Mouse (Mus musculus) kidney, postnatal 10 days (tissue): ENCODE data around the gene Tipin.
"Not testable (repeated sequence)": the region's sequence is repeated elsewhere in the genome, so short reads cannot be mapped to it uniquely, and the experiment has no call there.

Source experiments
- DNase-seq: peaks from one replicate; pipeline ENCODE4 v3.0.0; 2021; ENCODE audit warnings: mixed read lengths

The Tipin gene

DNA sequence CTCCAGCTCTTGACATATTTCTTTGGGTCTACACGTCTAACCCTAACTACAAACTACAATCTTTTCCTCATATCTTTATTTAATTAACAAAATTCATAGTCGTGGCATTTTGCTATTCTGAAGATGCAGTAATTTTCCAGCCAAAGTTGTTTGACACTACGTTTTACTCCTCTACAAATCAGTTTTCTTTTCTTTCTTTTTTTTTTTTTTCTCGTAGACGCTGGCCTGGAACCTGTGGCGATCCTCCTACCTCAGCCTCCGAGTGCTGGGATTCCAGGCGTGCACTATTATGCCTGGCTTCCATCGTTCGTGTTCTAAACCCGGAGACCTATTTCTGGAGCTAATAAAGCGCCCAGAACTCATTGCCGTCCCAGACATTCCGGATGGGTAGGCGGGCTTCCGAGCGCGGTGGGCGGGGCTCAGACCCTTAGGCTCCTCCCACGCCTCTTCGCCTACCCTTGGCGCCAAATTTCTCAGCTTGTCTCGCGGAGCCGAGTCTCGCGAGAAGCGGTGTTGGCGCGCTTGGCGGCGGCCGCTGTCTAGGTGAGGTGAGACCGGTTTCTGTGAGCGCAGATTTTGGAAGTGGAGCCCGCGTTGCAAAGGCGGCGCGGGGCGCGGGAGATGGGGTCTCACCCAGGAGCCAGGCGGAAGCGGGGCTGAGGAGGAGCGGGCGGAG lies at the start of gene Tipin:
Gene Tipin (plus strand): TSS at position 477 of the 676 bp plus-strand sequence.
- peak; percentile 98 for DNase-seq

DNA sequence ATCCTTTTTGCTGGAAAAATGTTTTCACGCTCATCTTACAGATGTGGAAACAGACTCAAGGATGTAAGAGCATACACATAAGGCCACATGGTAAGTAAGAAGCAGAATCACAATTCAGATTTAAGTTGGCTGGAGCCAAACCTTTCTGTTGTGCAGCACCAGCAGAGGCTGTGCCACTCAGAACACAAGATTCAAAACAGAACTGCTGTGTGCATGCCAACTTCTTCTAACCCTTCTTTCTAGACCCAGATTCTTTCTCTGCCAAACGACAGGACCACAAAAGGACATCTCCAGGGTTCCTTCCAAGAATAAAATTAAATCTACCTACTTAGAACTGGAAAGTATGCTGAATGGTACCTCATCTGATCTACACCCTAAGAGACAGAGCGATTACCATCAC lies 49.7 kb upstream of the Tipin start:
- DNase-seq, result no peak

- peak; percentile 74 for DNase-seq
Measured at GRCm38 (mm10) chr9:64232257-64232957, 49.0 kb upstream of the Tipin start.

GRCm38 (mm10) chr9:64233656-64234055 lies 47.7 kb upstream of the Tipin start:
- DNase-seq, result peak; percentile 59

- DNase-seq, result peak; percentile 50
Measured at GRCm38 (mm10) chr9:64234768-64235435, 46.5 kb upstream of the Tipin start, which contains the start of gene Uchl4. TSS of gene Uchl4 (plus strand) at chr9:64235201.

GRCm38 (mm10) chr9:64236056-64236455 lies 45.3 kb upstream of the Tipin start:
- no peak for DNase-seq

GRCm38 (mm10) chr9:64240116-64240515 lies 41.3 kb upstream of the Tipin start:
- no peak for DNase-seq

DNA sequence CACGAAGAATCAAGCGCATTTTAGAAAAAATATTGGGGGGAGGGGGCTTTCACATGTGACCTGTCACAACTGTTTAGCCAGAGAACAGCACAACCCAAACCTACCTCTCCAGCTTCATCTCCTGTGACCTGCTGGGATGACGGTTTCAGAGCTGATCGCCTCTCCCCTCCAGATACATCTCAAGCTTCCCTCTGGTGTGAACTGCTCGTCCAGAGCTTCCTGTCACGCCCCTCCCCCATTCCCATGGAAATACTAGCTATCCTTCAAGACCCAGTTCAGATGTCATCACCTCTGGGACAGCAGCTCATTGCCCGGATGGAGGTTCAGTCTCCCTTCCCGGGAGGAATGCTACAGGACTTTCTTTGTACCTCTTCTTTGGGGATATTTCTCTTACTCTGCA lies 40.7 kb upstream of the Tipin start:
- peak; percentile 64 for DNase-seq

- DNase-seq, result no peak
Measured at GRCm38 (mm10) chr9:64242381-64242831, 39.0 kb upstream of the Tipin start.

DNA sequence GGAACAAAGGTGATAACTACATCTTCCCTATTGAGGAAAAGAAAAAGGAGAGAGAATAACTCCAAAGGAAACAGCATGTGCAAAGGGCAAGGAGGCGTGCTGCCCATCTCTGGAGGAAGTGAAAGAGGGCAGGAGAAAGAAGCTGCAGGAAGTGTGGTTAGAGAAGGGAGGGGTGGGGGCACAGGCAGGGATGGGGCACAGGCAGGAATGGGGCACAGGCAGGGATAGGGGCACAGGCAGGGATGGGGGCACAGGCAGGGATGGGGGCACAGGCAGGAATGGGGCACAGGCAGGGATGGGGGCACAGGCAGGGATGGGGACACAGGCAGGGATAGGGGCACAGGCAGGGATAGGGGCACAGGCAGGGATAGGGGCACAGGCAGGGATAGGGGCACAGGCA lies 32.0 kb upstream of the Tipin start:
- no peak for DNase-seq

GRCm38 (mm10) chr9:64250111-64250730 lies 31.2 kb upstream of the Tipin start:
- no peak for DNase-seq

GRCm38 (mm10) chr9:64252591-64253020 lies 28.8 kb upstream of the Tipin start:
- DNase-seq, result peak; percentile 63

DNA sequence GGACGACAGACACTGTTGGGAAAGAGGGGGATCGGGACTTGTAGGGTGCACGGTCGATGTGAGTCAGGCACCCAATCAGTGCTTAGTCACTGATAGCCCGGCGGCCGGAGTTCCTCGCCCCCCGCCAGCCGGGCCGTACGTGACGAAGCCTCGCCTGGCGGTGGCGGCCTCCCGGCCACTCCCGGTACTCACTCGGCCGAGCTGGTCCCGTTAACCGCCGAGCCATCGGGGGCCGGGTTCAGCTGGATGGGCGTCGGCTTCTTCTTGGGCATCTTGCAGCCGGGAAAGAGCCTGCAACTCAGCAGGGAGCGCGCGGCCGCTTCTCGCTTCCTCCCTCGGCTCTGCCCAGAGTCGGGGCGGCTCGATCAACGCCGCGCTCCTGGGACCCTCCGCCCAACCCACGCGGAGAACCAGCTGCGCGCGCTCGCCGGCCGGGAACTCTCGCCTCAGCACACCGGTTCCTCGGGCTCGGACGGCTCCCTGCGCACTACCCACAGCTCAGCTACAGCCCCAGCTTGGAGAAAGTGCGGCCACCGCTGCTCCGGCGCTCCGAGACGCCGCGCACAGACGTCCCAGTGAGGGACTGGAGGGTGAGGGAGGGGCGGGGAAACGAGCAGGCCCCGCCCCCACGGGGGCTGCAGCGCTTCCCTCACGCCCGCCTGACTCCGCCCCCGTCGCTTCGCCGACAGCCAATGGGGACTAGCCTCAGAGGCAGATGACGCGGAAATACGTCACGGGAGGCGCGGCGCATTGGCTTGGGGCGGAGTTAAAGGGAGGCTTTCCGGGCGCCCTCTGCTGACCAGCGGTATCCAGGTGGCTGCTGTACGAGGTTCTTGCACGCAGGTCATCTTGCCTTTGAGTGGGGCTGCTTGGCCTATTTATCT lies 28.1 kb upstream of the Tipin start, which contains the start of gene Map2k1:
Gene Map2k1 (minus strand): TSS at position 611 of the 884 bp plus-strand sequence.
- DNase-seq, result peak; percentile 100

GRCm38 (mm10) chr9:64255422-64255821 lies 26.0 kb upstream of the Tipin start:
- no peak for DNase-seq

- no peak for DNase-seq
Measured at GRCm38 (mm10) chr9:64256204-64256603, 25.2 kb upstream of the Tipin start.

- DNase-seq, result no peak
Measured at GRCm38 (mm10) chr9:64259906-64260305, 21.5 kb upstream of the Tipin start.

DNA sequence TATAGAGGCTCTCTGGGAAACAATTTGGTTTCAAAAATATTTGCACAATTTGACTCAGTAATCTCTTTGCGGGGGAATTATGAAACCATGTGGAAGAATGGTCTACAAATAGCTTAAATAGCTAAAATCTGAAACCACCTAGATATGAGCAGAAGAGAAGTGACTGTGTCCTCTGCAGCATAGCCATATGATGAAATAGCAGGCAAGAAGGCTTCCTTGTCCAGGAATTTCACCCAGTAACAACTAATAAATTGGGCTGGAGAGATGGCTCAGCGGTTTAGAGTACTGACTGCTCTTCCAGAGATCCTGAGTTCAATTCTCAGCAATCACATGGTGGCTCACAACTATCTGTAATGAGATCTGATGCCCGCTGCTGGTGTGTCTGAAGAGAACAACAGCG lies 20.4 kb upstream of the Tipin start:
- DNase-seq, result no peak

- no peak for DNase-seq
Measured at GRCm38 (mm10) chr9:64264813-64265212, 16.6 kb upstream of the Tipin start.

DNA sequence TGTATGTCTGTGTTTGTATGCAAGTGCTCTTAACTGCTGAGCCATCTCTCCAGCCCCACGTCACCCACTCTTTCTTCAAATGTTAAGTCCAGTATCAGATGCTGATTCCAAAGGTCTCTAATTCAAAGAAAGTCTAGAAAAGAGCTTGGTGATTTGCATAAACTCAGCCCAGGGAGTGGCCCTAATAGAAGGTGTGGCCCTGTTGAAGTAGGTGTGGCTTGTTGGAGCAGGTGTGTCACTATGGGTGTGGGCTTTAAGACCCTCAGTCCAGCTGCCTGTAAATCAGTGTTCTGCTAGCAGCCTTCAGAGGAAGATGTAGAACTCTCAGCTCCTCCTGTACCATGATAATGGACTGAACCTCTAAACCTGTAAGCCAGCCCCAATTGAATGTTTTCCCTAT lies 14.2 kb upstream of the Tipin start:
- no peak for DNase-seq

- DNase-seq, result no peak
Measured at GRCm38 (mm10) chr9:64268196-64268595, 13.2 kb upstream of the Tipin start.

- DNase-seq, result not testable (repeated sequence)
Measured at GRCm38 (mm10) chr9:64268836-64269235, 12.5 kb upstream of the Tipin start.

DNA sequence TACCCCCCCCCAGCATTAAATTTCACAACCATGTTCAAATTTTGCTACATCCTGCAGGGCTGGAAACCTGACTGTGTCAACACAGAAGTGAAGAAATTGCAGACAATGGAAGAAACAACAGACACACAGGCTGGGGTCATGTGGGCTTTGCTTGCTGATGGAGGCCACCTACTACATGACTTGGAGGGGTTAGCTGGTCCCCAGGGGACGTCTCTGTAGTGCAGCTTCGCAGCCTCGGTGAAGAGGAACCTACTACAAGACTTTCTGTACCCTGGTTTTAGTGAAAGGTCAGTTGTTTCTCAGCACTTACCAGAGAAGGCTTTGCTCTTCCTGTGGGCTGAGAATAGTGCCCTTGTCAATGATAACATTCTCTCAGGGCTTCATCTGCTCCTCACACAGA lies 10.1 kb upstream of the Tipin start:
- no peak for DNase-seq
